Mouse (Mus musculus): ENCODE data around the gene Slc38a4.

Gene Slc38a4

GRCm38 (mm10) chr15:97017195-97017594, 38.6 kb downstream of the Slc38a4 start:
- no peak for DNase-seq (ENCODE audit: low read depth, low spot score)

DNA sequence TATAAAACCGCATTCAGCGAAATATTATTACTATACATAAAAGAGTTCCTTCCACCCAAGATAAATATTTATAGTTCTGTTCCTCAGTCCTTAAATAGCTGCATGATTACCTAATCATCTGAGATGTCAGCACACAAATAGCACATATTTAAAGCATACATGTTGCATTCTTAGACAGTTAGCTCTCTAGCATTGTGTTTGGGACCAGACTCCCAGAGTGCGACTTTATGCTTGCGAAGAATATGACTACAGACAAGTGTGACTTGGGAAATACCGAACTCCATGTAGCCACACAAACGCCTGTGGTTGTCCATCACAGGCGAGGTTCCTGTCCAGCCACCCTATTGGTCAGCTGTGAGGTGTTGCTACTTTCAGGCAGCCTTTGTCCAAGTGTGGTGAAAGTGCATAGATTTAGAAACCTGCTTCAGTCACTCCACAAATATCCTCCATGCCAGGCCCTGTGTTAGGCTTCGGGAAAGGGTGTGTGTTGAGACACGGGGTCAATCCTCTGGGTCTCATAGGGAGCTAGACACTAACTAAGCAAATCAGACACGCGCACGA, 40.6 kb downstream of the Slc38a4 start:
- no peak for DNase-seq (ENCODE audit: low read depth, low spot score)

DNA sequence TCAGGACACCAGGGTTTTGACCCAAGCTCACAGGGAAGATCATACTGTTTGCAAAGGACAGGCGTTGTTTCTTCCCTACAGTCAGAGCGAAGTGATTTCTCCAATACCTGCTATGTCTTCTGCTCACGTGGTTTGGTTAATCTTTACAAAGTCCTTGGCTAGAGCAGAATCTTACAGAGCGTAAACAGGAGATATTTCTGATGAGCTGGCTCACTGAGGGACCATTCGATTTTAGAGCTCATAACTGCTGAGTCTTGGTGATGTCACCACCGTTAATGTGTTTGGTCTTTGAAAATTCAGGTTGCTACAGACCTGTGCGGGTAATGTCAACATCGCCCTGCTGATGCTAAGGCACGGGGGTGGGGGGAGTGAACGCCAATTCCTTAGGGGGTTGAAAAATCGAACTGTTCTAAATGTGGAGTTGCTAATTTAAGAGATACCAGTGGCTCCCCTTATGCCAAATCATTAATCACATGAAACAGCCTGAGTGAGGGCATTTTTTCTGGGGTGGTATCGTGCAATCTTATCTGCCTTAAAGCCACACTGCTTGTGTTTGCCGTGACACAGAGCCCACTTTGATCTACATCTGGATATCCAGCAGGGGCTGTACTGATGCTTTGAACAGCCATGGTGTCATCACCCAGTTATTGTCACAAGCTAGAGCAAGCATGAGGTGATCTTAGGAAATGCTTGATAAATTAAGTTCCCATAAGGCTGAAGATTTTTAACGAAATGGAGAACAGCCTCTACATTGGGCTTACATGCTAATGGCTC, 44.0 kb downstream of the Slc38a4 start:
- DNase-seq (ENCODE audit: low read depth, low spot score): no peak

DNA sequence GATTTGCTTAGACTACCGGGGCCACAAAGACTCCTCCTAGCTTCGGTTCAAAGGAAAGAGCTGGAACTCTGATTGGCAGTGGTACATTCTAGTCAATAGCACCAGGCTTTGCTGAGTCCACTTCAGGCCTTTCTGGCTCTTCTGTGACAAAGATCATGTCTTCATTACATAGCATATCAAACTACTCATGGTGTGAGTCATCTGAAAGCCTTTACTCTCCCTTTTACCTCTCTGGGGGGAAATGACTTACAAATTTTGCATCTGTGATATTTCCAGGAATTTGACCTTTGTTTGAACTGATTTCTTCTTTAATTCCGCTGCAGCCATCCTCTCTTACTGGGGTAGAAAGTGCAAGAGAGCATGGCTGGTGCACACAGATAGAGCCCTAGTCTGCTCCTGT, 46.5 kb downstream of the Slc38a4 start:
- DNase-seq (ENCODE audit: low read depth, low spot score): no peak

DNA sequence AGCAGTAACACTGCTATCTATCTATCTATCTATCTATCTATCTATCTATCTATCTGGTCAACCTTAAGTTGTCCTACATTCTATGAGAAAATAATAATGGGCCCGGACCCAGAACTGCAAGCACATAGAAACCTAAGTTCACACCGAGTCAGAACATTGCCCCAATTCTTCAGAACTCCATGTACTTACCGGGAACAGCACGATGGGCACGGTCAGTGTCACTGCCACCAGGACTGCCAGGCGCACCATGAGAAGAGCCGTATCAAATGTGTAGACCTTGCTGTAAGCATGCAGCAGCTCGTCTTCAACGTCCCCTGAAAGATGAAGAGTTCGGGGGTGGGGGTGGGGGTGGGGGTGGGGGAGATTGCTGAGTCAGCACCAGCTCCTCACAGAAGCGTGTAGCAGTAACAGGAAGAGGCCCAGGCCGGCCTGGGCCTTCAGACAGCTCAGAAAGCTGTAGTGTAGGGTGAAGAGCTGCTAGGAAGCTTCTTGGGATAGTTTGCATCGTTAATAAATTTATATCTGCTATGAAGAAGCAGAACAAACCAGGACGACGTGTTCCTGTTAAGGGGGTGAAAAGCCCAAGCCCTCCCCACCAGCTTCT, 50.0 kb downstream of the Slc38a4 start:
- DNase-seq (ENCODE audit: low read depth, low spot score): no peak

GRCm38 (mm10) chr15:97004525-97004867, 51.3 kb downstream of the Slc38a4 start:
- no peak for DNase-seq (ENCODE audit: low read depth, low spot score)

- DNase-seq (ENCODE audit: low read depth, low spot score): peak; percentile 58
Observed at GRCm38 (mm10) chr15:97003851-97004524, 51.8 kb downstream of the Slc38a4 start.

DNA sequence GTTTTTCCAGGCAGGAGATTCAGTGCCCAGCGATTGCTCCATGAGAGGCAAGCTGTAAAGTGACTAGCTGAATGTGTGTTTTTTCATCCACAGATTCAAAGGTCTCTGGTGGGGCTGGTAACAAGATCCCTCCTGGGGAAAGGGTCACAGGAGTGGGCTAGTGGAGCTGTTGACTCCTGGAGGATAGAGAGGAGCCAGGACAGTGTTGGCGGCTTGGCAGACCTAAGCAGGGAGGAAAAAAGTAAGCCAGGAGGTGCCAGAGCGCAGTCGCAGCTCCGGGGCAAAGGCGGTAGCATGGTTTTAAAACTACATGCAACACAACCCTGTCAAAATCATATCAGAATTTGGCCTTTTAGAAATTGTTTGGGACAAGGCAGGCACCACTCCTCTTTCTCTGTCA, 52.6 kb downstream of the Slc38a4 start:
- DNase-seq (ENCODE audit: low read depth, low spot score): no peak

GRCm38 (mm10) chr15:97002752-97003151, 53.0 kb downstream of the Slc38a4 start:
- no peak for DNase-seq (ENCODE audit: low read depth, low spot score)

DNA sequence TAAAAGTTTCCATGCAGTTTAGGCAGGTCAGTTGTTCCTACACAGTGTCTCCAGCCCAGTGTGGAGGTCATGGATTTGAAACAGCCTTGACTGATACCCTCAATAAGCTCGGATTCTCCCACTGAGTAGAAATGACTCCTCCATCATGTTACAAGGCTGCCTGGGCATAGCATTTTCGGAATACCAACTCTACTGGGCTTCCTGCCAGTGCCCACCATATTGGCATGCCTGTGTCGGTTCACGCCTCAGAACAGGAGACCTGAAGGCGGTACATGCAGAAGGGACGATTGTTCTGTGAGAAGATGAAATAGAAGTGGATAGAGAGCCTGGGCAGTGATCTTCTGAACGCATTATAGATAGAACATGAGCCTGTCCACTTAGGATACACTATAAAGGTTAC, 53.9 kb downstream of the Slc38a4 start:
- DNase-seq (ENCODE audit: low read depth, low spot score): no peak

- DNase-seq (ENCODE audit: low read depth, low spot score): peak; percentile 47
Observed at GRCm38 (mm10) chr15:97001416-97001815, 54.3 kb downstream of the Slc38a4 start.

DNA sequence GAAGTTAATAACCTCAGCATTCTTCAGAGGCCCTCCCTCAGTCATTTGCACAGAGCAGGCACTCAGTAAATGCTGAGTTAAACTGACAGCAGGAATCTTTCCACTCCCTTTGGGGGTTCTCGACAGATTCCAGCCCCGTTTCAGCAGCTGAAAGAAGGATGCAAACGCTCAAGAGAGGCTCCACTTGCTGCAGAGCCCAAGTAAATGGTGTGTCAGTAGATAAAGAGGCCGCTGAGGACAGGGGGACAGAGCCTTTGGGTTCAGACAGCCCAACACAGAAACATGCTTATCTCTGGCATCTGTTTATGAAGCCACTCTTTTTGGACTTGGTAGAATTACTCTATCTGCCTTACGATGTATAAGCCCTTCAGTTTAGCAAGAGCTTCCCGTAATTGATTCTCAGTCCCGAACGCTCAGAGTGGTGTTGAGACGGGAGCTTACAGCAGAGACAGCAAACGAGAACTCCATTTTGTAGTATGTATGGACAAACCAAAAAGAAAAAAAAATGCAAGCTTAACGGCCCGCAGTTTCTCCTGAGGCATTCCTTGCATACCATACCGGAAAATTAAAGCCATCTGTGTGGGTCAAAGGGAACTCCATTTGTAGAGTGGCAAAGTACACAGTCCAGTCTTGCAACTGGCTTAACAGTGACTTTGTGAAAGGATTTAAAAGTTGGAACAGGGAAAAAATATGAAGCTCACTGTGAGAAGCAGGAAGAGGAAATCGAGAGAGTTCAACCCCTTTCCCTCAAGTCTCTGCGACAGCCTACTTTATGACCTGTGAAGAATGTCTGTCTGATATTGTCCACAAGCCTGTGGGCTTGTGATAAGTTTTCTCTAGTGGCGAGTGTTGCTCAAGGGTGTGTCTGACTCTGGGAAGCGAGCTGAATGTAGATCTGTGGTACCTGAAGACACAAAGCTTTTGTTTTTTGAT, 55.2 kb downstream of the Slc38a4 start:
- DNase-seq (ENCODE audit: low read depth, low spot score): peak; percentile 86

DNA sequence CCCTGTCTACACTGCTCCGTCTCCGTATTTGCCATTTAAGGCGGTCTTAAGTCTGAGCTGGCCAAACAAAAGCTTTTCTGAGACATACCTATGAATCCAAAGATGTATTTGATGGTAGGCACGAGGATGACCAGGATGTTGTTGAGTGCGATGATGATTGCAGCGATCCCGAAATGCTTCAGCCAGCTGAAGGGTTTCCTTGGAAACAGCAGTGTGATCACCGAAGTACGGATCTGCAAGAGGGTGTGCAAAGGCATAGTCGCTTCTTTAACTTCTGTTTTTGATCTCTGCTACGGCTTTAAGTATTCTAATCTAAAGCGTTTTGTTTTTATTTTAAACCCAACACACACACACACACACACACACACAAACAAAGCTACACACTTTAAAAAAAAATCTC, 56.4 kb downstream of the Slc38a4 start:
- no peak for DNase-seq (ENCODE audit: low read depth, low spot score)

DNA sequence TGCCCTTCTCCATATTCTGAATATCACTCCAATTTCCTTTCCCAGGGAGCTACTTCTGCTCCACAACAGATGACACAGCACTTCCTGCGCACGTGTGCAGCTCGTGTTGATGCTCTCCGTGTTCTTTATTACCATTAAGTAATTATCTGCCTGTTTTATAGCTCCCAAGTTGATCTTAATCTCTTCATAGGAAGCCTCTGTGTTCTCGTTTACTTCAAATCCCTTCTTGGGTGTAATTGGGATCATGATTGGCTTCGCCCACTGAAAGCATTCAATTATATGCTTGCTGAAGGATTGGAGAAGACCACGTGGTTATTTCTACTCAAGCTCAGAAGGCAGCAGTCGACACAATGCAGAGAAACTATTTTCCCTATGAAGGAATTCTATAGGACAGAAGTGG, 70.1 kb downstream of the Slc38a4 start:
- DNase-seq (ENCODE audit: low read depth, low spot score): no peak

- DNase-seq (ENCODE audit: low read depth, low spot score): no peak
Observed at GRCm38 (mm10) chr15:96983581-96984330, 72.0 kb downstream of the Slc38a4 start.

DNA sequence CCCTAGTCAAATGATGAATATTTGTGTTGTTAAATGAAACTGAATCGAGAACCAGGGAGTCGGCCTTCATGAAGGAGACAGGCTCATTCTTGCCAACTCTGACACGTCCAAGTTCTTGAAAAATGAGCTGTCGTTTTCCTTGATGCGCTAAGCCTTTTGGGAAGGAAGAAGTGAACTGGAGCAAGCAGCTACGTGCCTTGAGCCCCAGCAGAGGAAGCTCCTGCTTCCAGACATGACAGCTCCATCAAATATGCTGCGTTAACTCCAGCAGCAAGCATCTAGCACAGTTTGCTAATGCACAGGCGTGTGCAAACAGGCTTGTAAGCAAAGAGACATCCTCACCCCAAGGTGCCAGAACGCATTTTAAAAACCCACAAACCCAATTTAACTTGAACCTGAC, 80.6 kb downstream of the Slc38a4 start:
- no peak for DNase-seq (ENCODE audit: low read depth, low spot score)

DNA sequence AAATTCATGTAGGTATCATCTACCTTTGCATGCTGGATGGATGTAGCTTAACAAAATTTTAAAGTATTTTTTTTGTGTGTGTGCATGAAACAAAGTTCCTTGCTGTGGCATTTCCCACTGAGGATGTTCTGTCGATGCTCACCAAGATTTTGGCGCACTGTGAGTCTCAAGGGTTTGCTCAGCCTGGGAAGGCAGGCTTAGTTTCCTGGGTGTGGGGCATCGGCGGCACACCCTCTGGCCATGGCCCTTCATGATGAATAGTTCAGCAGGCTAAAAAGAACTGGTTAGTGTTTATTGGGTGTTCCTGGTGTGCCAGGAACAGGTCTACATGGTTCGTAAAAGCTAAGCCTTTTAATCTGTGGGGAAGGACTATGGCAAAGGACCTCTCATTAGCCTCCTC, 81.6 kb downstream of the Slc38a4 start:
- no peak for DNase-seq (ENCODE audit: low read depth, low spot score)

DNA sequence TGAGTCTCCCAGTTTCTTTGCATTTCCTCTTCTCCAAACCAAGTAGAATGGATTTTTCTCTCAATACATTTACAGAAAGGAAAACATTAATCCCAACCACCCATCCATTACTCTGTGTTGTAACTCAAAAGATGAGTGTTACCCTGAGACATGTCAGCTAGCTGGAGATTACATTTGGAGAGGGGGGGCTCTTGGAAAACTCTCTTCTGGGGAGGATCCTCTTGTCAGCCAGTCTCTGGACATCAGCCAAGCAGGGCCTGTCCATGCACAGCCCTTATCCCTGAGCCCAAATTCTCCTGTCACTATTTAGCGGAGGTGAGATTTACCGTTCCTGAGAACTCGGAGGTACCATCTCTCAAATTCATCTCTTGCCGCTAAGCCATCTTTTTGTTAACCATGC, 82.4 kb downstream of the Slc38a4 start:
- no peak for DNase-seq (ENCODE audit: low read depth, low spot score)

GRCm38 (mm10) chr15:96972706-96973274, 83.0 kb downstream of the Slc38a4 start:
- DNase-seq (ENCODE audit: low read depth, low spot score): no peak

GRCm38 (mm10) chr15:96971906-96972305, 83.8 kb downstream of the Slc38a4 start:
- no peak for DNase-seq (ENCODE audit: low read depth, low spot score)

Measured in mesoderm, embryonic 11.5 days (tissue).